Mouse (Mus musculus) liver, embryonic 14.5 days (tissue): Measurements from ENCODE around the gene Aspdh. TPM values are rescaled to one million over a fixed set of nuclear protein-coding genes. Genes with fewer than 3 reads are reported as not detected.

Experiments used
- ATAC-seq: fragments of 200-750 bp; cut with Nextera tagmentation; 2 replicates; pipeline ENCODE4 v1.8.0; 2017; ENCODE audit warnings: moderate number of reproducible peaks, mild to moderate bottlenecking, moderate library complexity; ENCODE audit not compliant: insufficient read depth
- DNase-seq, 3 experiments: peaks; one replicate each; pipeline ENCODE4 v3.0.0-alpha.2; 2012 to 2013; ENCODE audit warnings: low read depth in 3 of 3, low spot score in 3 of 3
- H3K27ac ChIP-seq: fragments of 300-500 bp; sonication (generic); 2 replicates; pipeline ENCODE4 v1.5.1; 2014; ENCODE audit warnings: moderate library complexity, mild to moderate bottlenecking, control low read depth, inconsistent platforms
- H3K27me3 ChIP-seq: fragments of 300-500 bp; sonication (generic); 2 replicates; pipeline ENCODE4 v1.6.1; 2014; ENCODE audit warnings: mild to moderate bottlenecking, low read length, moderate library complexity; ENCODE audit not compliant: control insufficient read depth, insufficient read depth
- H3K36me3 ChIP-seq: fragments of 300-500 bp; sonication (generic); replicated peaks from 2 replicates; pipeline ENCODE4 v1.6.1; 2014; ENCODE audit warnings: low read depth; ENCODE audit not compliant: control insufficient read depth, insufficient read depth
- H3K4me1 ChIP-seq, 2 experiments: fragments of 200-500 bp in 1 of 2; fragments of 300-500 bp in 1 of 2; sonication (generic) in 1 of 2; replicated peaks; 2 replicates each; pipeline ENCODE4 v1.6.1; 2012 to 2014; ENCODE audit warnings: antibody characterized with exemption in 1 of 2, inconsistent platforms in 1 of 2, low read length in 1 of 2; ENCODE audit not compliant: control insufficient read depth in 2 of 2, insufficient read depth in 2 of 2
- H3K4me2 ChIP-seq: fragments of 300-500 bp; sonication (generic); 2 replicates; pipeline ENCODE4 v1.6.1; 2014; ENCODE audit warnings: low read depth, mild to moderate bottlenecking, control low read depth, moderate library complexity
- H3K4me3 ChIP-seq, 2 experiments: fragments of 200-500 bp in 1 of 2; fragments of 300-500 bp in 1 of 2; sonication (generic) in 1 of 2; 2 replicates each; pipeline ENCODE4 v1.5.1; 2012 to 2014; ENCODE audit warnings: low read depth in 2 of 2, low read length in 2 of 2, mild to moderate bottlenecking in 2 of 2, control low read depth in 1 of 2, inconsistent platforms in 1 of 2, moderate library complexity in 1 of 2; ENCODE audit not compliant: insufficient read depth in 1 of 2
- H3K9ac ChIP-seq: fragments of 300-500 bp; sonication (generic); replicated peaks from 2 replicates; pipeline ENCODE4 v1.6.1; 2014; ENCODE audit warnings: mild to moderate bottlenecking, control low read depth, moderate library complexity
- H3K9me3 ChIP-seq: fragments of 300-500 bp; sonication (generic); 2 replicates; pipeline ENCODE4 v1.6.1; 2016; ENCODE audit warnings: low read length, mixed read lengths; ENCODE audit not compliant: control insufficient read depth
- CTCF ChIP-seq: IDR thresholded peaks from 2 replicates; pipeline ENCODE4 v1.5.1; 2016; ENCODE audit warnings: antibody characterized with exemption, low read depth, control low read depth
- EP300 ChIP-seq: IDR thresholded peaks from 2 replicates; pipeline ENCODE4 v1.6.1; 2016; ENCODE audit warnings: antibody characterized with exemption, low read depth
- WGBS: fragments of 180-500 bp; shearing (Covaris S2); extraction: QIAGEN DNeasy Blood & Tissue Kit; methylation state at CpG from one replicate; pipeline ENCODE4 v1.1.7; 2014; ENCODE audit not compliant: insufficient replicate concordance; 5-methylcytosine and 5-hydroxymethylcytosine counted together
- polyA plus RNA-seq, 2 experiments: library from polyadenylated mRNA; depleted of rRNA in 1 of 2; stranded (reverse) in 1 of 2; unstranded in 1 of 2; fragments of >200 nt; fragmentation: Nextera tagmentation in 1 of 2; extraction: Ambion mirVana in 1 of 2; gene quantifications; 2 replicates each; pipeline versions ENCODE4 v1.2.1 to v1.2.3; 2012 to 2014

Aspdh gene
- polyA plus RNA-seq, 2 experiments, result 10.2 to 10.9 TPM

DNA sequence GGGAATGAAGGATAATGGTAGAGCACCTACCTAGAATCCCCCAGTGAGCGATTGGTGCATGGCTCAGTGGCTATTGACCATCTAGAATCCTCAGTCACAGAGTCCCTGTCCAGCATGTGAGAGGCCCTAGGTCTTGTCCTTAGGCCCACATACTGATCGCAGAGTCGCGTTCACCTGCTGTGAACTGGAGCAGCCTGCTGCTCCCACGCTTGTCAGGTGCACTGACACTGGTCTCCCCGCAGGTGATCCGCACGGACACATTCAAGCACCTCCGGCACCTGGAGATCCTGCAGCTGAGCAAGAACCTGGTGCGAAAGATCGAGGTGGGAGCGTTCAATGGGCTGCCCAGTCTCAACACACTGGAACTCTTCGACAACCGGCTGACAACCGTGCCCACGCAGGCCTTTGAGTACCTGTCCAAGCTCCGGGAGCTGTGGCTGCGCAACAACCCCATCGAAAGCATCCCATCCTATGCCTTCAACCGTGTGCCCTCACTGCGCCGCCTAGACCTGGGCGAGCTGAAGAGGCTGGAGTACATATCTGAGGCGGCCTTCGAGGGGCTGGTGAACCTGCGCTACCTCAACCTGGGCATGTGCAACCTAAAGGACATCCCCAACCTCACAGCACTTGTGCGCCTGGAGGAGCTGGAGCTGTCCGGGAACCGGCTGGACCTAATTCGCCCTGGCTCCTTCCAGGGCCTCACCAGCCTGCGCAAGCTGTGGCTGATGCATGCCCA, 4.3 kb upstream of the Aspdh start:
- no peak overlapping the region for H3K9ac ChIP-seq
- DNase-seq (no peak), ATAC-seq (no peak)
- peaks cover 14 to 22% of the 10 kb centered on the region in 2 experiments for H3K4me1 ChIP-seq
- no peaks in the 10 kb centered on the region for H3K36me3 ChIP-seq
- H3K4me3 ChIP-seq, result no peak overlapping the region
- TF ChIP-seq EP300, result no peak
- TF ChIP-seq CTCF, result no peak
- no peak overlapping the region for H3K27ac ChIP-seq
- 57% methylated on average over 31 of the region's 31 CpGs for WGBS
- H3K27me3 ChIP-seq, result peaks cover 52% of the 10 kb centered on the region
- H3K4me2 ChIP-seq, result no peak overlapping the region
- no peaks in the 10 kb centered on the region for H3K9me3 ChIP-seq

DNA sequence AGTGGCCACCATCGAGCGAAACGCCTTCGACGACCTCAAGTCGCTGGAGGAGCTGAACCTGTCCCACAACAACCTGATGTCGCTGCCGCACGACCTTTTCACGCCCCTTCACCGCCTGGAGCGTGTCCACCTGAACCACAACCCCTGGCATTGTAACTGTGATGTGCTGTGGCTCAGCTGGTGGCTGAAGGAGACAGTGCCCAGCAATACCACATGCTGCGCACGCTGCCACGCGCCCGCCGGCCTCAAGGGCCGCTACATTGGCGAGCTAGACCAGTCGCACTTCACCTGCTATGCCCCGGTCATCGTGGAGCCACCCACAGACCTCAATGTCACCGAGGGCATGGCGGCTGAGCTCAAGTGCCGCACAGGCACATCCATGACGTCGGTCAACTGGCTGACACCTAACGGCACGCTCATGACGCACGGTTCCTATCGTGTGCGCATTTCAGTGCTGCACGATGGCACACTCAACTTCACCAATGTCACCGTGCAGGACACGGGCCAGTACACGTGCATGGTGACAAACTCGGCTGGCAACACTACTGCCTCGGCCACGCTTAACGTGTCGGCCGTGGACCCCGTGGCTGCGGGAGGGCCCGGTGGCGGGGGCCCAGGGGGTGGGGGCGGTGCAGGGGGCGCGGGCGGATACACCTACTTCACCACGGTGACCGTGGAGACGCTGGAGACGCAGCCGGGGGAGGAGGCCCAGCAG, 3.5 kb upstream of the Aspdh start:
- H3K9me3 ChIP-seq, result no peaks in the 10 kb centered on the region
- no peaks in the 10 kb centered on the region for H3K36me3 ChIP-seq
- WGBS, result 42% methylated on average over 57 of the region's 57 CpGs
- no peak overlapping the region for H3K9ac ChIP-seq
- no peak overlapping the region for H3K4me3 ChIP-seq
- DNase-seq (no peak), ATAC-seq (no peak)
- TF ChIP-seq EP300 (no peak), CTCF (no peak)
- no peak overlapping the region for H3K4me2 ChIP-seq
- peaks cover 52% of the 10 kb centered on the region for H3K27me3 ChIP-seq
- no peak overlapping the region for H3K27ac ChIP-seq
- H3K4me1 ChIP-seq, result peaks cover 11 to 17% of the 10 kb centered on the region in 2 experiments

DNA sequence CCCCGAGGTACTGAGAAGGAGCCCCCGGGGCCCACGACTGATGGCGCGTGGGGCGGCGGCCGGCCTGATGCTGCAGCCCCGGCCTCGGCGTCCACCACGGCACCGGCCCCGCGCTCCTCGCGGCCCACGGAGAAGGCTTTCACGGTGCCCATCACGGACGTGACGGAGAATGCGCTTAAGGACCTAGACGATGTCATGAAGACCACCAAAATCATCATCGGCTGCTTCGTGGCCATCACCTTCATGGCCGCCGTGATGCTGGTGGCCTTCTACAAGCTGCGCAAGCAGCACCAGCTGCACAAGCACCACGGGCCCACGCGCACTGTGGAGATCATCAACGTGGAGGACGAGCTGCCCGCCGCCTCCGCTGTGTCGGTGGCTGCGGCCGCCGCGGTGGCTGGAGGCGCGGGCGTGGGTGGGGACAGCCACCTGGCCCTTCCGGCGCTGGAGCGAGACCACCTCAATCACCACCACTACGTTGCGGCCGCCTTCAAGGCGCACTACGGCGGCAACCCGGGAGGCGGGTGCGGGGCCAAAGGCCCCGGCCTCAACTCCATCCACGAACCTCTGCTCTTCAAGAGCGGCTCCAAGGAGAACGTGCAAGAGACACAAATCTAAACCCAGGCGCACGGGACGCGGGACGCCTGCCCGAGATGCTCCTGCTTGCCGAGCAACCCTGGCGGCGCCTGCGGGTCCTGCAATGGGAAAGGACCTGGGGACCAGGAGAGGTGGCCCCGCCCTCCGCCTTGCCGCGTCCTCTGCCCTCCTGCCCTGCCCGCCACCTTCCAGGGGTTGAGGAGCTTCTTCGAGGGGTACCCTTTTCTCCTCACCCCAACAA, 2.8 kb upstream of the Aspdh start:
- no peaks in the 10 kb centered on the region for H3K36me3 ChIP-seq
- no peak overlapping the region for H3K9ac ChIP-seq
- peaks cover 52% of the 10 kb centered on the region for H3K27me3 ChIP-seq
- TF ChIP-seq CTCF (peak; percentile 69), EP300 (no peak)
- H3K4me3 ChIP-seq, result no peak overlapping the region
- 12% methylated on average over 70 of the region's 77 CpGs for WGBS
- H3K4me2 ChIP-seq, result no peak overlapping the region
- no peaks in the 10 kb centered on the region for H3K9me3 ChIP-seq
- DNase-seq (no peak), ATAC-seq (no peak)
- no peak overlapping the region for H3K27ac ChIP-seq
- peaks cover 11 to 19% of the 10 kb centered on the region in 2 experiments for H3K4me1 ChIP-seq

DNA sequence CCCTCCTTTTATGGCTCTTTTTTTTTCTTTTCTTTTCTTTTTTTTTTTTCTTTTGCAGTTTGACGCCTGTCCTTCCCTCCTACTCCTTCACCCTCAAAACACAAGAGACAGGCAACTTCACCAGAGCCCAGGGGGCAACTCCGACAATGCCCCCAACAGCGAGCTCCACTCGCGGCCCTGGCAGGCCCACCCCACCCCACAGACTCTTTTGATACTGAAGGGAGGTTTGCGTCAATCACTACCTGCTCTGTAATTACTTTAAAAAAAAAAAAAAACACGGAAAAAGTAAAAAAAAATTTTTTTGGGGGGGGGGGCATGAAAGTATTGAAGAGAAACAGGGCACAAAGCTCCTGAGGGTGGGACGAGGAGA, 2.1 kb upstream of the Aspdh start:
- ATAC-seq, result no peak
- Histone ChIP-seq H3K4me3 (no peak overlapping the region), H3K27me3 (peaks cover 52% of the 10 kb centered on the region), H3K9ac (no peak overlapping the region), H3K4me1 (peaks cover 11 to 21% of the 10 kb centered on the region in 2 experiments), H3K27ac (no peak overlapping the region), H3K4me2 (no peak overlapping the region), H3K36me3 (no peaks in the 10 kb centered on the region), H3K9me3 (no peaks in the 10 kb centered on the region)
- DNase-seq, result no peak
- WGBS, result 18% methylated on average over 8 of the region's 8 CpGs
- TF ChIP-seq CTCF (no peak), EP300 (no peak)
